Mouse (Mus musculus) ES-Bruce4 (cell line): Measurements from ENCODE around the gene Foxp2.

ENCODE experiments used
- CTCF ChIP-seq: IDR thresholded peaks from one replicate; pipeline ENCODE4 v1.8.1; 2011; ENCODE audit warnings: low read depth, low read length
- POLR2A ChIP-seq: IDR thresholded peaks from one replicate; pipeline ENCODE4 v1.8.1; 2011; ENCODE audit warnings: low read length; ENCODE audit not compliant: insufficient read depth

DNA sequence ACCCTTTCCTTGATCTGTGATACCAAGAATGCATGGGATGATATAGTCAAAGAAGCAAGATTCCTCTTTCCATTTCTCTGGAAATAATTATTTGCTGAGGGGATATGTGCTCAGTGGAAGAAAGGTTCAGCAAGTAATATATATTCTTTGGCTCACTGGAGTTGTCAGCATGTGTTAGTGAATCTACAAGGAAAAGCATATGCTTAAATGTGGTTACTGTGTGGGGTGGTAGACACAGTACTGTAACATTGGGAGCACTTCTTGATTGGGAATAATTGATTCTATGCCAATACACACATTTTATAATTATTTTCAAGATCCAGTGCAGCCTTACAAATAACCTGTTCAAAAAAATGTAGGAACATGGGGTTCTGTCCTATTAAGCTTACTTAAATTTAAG lies 21.6 kb downstream of the Foxp2 start:
- TF ChIP-seq CTCF (no peak), POLR2A (no peak)
